Mouse (Mus musculus): ENCODE results near the gene Aqp11.

Gene Aqp11

GRCm38 (mm10) chr7:97747176-97747707 lies 9.2 kb upstream of the Aqp11 start:
- no peak for DNase-seq

- DNase-seq, result no peak
These were observed 7.2 kb upstream of the Aqp11 start for GRCm38 (mm10) chr7:97745299-97745698.

DNA sequence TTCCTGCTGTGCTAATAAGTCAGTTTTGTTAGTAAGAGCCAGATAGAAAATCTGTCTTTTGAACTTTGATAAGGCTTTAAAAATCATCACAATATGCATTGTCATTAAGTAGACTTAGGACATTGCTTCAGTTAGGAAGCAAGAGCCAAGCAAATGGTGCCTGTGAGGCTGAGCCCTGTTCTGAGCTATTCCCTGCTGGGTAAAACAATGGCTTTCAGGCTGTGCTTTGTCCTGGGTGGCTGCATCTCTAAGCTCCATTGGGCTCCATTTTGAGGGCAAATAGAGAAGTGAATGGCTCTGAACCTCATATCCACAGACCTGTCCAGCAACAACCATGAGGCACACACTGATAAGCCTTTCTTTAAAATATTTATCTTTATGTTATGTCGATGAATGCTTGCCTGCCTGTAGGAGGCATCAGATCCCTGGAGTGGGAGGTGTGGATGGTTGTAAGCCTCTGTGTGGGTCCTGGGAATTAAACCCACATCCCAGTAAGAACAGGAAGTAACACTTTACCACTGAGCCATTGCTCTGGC lies 3.7 kb upstream of the Aqp11 start:
- DNase-seq, result no peak

DNA sequence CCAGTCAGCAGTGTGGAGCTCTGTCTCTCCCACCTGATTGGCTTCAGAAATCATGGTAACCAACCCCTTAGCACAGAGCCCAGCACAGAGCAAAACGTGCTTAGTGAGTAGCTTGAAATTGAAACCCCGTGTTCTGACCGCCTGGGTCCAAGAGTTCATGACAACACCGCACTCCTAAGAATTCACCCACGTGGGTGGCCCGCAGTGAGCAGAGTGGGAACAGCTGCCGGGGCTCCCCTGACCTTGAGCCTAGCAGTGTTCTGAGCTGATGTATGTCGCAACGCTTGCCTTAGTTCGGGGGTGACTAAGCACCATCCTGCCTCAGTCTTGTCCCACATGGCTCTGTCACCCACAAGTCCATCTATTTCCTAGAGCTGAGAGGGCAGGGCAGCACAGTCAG lies 2.9 kb upstream of the Aqp11 start:
- DNase-seq, result no peak

- DNase-seq, result no peak
These were observed 842 bp downstream of the Aqp11 start for GRCm38 (mm10) chr7:97737256-97737637.

- peak; percentile 23 for DNase-seq
These were observed 2.1 kb downstream of the Aqp11 start for GRCm38 (mm10) chr7:97735886-97736420.

- DNase-seq, result peak; percentile 67
These were observed 3.1 kb downstream of the Aqp11 start for GRCm38 (mm10) chr7:97735021-97735420.

GRCm38 (mm10) chr7:97733606-97734005 lies 4.5 kb downstream of the Aqp11 start:
- DNase-seq, result no peak

- DNase-seq, result no peak
These were observed 7.7 kb downstream of the Aqp11 start for GRCm38 (mm10) chr7:97730427-97730826.

- no peak for DNase-seq
These were observed 9.1 kb downstream of the Aqp11 start for GRCm38 (mm10) chr7:97728666-97729614.

- no peak for DNase-seq
These were observed 11.3 kb downstream of the Aqp11 start for GRCm38 (mm10) chr7:97726778-97727177.

- no peak for DNase-seq
These were observed 12.0 kb downstream of the Aqp11 start for GRCm38 (mm10) chr7:97726080-97726479.

DNA sequence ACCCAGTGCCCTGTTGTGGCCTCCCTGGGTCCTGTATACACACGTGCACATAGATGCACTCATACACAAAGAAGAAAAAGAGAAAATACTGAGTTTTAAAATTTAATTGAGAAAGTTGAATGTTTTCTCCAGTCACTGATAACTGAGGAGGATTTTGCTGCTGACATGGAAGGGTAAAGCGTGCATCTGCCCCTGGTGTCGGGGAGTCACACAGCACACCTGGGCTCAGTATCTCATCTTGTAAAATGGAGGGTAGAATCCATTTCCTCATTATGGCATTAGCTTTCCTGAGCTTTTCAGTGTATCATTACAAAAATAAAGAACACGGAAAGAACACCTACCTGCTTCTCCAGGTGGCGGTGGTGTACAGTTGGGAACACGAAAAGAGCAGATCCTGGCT lies 12.7 kb downstream of the Aqp11 start:
- no peak for DNase-seq

GRCm38 (mm10) chr7:97723646-97724538 lies 14.2 kb downstream of the Aqp11 start:
- no peak for DNase-seq

- DNase-seq, result no peak
These were observed 15.7 kb downstream of the Aqp11 start for GRCm38 (mm10) chr7:97722278-97722918.

GRCm38 (mm10) chr7:97720109-97720508 lies 18.0 kb downstream of the Aqp11 start:
- DNase-seq, result no peak

GRCm38 (mm10) chr7:97719078-97719477 lies 19.0 kb downstream of the Aqp11 start:
- DNase-seq, result no peak

GRCm38 (mm10) chr7:97717326-97717725 lies 20.8 kb downstream of the Aqp11 start:
- no peak for DNase-seq

DNA sequence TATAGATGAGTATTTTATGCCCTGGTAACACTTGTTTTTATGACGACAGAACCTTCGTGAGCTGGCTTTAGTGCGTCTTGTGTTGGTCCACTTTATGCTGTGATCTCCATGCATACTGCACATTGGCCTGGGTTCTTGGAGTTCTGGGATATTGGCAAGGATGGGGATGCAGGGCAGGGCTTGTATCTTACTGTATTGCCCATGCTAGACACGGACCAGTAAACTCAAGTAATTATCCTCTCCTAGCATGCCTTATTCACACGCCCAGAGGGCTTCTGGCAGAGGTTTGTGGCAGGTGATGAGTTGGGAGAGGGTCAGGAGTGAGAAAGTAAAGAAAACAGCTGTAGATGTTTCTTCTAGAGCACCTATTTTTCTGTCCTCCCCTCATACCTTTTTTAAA lies 23.4 kb downstream of the Aqp11 start:
- DNase-seq, result no peak

- no peak for DNase-seq
These were observed 28.9 kb downstream of the Aqp11 start for GRCm38 (mm10) chr7:97709204-97709603.

- no peak for DNase-seq
These were observed 30.3 kb downstream of the Aqp11 start for GRCm38 (mm10) chr7:97707809-97708208.

DNA sequence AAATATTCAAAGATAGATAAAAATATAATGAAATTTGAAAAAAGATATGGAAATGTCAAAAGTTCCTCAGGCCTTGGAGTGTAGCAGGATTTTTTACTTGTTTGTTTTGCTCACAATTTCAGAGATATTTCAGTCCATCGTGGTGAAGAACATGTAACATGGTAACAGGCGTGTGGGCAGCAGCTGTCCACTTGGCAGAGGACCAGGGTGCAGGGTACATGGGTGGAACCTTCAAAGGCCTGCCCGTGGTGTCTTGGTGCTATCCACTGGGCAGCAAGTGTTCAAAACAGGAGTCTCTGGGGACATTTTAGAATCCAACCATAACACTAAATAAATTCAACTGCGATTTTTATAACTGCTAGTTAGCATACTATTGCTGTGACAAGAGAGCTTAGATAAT lies 31.0 kb downstream of the Aqp11 start:
- peak; percentile 14 for DNase-seq
